Mouse (Mus musculus) bone marrow, adult 2 months (tissue): ENCODE results near the gene Hspb11. TPM values are rescaled to one million over a fixed set of nuclear protein-coding genes. Genes with fewer than 3 reads are reported as not detected.

Source experiments
- H3K27ac ChIP-seq: fragments of 200-500 bp; 2 replicates; pipeline ENCODE4 v1.5.1; 2012; ENCODE audit warnings: low read depth, mild to moderate bottlenecking, control low read depth, inconsistent platforms, low read length; ENCODE audit not compliant: control insufficient read depth, poor library complexity, insufficient read depth
- H3K4me1 ChIP-seq: fragments of 200-500 bp; 2 replicates; pipeline ENCODE4 v1.6.1; 2011; ENCODE audit warnings: low read length; ENCODE audit not compliant: control insufficient read depth, insufficient read depth
- H3K4me3 ChIP-seq: fragments of 200-500 bp; replicated peaks from 2 replicates; pipeline ENCODE3; 2011; ENCODE audit warnings: mild to moderate bottlenecking, low read depth, low read length, control low read depth; ENCODE audit not compliant: control insufficient read depth
- CTCF ChIP-seq: fragments of 200-500 bp; IDR thresholded peaks from 2 replicates; pipeline ENCODE4 v1.5.1; 2011; ENCODE audit warnings: low read length, control low read depth; ENCODE audit not compliant: control insufficient read depth, insufficient read depth
- POLR2A ChIP-seq: fragments of 200-500 bp; IDR thresholded peaks from 2 replicates; pipeline ENCODE4 v1.6.1; 2011; ENCODE audit warnings: low read depth, mild to moderate bottlenecking, control low read depth, low read length, borderline replicate concordance; ENCODE audit not compliant: control insufficient read depth
- WGBS: fragments of 180-500 bp; shearing (Covaris S2); methylation state at CpG from one replicate; pipeline ENCODE4 v1.1.7; 2018; 5-methylcytosine and 5-hydroxymethylcytosine counted together
- polyA plus RNA-seq: library from polyadenylated mRNA; stranded (reverse); fragments of >200 nt; gene quantifications from 2 replicates; pipeline ENCODE4 v1.2.4, GENCODE M21; 2011; ENCODE audit warnings: low replicate concordance; ENCODE audit not compliant: missing spikeins, insufficient read depth, insufficient read length

Gene Hspb11
- polyA plus RNA-seq, 1 experiment = 2.7 TPM

DNA sequence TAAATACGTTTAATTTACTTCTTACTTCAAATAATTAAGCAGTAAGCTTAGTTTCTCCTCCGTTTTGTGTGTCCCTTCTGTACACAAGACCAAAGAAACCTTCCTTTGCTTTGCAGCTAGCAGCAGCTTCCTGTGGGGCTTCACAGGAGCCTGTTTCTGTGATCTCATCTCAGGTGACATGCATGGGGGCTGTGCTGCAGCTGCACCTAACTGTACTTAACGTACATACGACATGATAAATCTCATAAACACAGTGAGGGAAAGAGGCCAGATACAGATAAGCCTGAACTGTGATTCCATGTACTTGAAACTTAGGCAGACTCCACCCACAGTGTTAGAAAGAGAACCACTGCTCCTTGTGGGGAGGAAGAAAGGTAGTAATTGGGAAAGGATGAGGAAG lies 6.6 kb downstream of the Hspb11 start:
- H3K4me3 ChIP-seq = no peak overlapping the region
- H3K4me1 ChIP-seq = no peaks in the 10 kb centered on the region
- no peak for TF ChIP-seq CTCF
- no peak for TF ChIP-seq POLR2A
- no peak overlapping the region for H3K27ac ChIP-seq
- WGBS = 39% methylated on average over 4 of the region's 4 CpGs

DNA sequence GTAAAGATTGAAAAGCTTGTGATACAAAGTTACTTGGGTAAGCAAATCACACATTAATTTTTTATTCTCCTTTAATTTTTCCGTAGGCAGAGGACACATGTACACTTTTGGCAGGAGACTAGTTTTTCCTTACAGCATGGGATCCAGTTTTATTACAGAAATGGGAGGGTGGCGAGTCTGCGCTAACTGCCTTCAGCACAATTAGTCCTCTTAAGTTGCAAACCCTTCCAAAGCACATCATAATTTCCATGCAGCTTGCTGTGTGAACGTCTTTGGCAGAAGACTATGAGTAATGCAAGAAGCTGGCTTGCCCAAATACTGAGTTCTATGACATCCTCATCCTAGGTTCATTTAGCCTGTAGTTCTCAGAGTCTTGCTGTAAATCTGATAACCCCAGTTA lies 20.3 kb downstream of the Hspb11 start:
- no peak overlapping the region for H3K27ac ChIP-seq
- no peaks in the 10 kb centered on the region; the same call in none of the 2 replicates for H3K4me1 ChIP-seq
- 85% methylated on average over 4 of the region's 4 CpGs for WGBS
- H3K4me3 ChIP-seq = no peak overlapping the region
- TF ChIP-seq CTCF = no peak
- no peak for TF ChIP-seq POLR2A

DNA sequence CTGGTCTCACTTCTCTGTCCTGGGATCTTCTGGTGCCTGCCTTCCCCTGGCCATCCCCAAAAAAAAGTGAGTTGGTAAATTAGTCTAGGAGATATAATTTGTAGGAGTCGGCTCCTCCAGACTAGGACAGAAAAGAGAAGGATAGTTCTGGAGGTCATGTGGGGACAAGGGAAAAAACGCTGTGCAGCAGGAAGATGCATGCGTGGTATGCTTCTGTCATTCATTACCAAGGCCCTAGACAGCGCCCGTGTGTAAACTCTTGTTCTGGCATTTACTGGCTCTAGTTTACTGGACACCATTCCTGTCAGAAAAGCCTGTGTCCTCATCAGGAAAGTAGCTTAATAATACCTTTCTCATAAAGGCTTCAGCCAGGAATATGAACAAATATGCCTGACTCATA lies 21.1 kb downstream of the Hspb11 start:
- H3K4me3 ChIP-seq = no peak overlapping the region
- WGBS = 81% methylated on average over 5 of the region's 5 CpGs
- TF ChIP-seq POLR2A = no peak
- TF ChIP-seq CTCF = no peak
- H3K27ac ChIP-seq = no peak overlapping the region
- H3K4me1 ChIP-seq = no peaks in the 10 kb centered on the region; the same call in none of the 2 replicates

DNA sequence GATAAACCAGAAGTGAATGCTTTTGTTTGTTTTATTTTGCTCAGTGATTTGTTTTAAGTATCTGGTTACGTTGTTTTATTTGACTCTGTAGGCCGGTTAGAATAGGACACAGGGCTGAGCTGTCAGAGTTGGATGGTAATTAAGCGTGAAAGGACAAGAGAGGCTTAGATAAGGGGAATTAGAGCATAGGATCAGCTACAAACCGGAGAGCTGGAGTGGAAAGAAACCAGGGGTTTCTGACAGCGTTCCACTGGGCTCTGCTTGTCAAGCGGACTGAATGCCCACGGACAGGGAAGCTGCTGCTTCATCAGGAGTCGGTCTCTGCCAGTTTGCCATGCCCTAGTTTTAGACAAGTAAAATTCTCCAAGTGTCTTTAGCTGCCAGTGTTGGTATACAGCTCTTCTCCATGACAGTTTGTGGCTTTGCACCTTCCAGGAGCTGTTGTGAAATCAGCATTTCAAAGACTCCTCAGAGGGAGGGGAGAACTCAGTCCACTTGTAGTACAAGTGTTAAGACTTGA lies 24.9 kb downstream of the Hspb11 start:
- 66% methylated on average over 8 of the region's 8 CpGs for WGBS
- Histone ChIP-seq H3K4me3 (no peak overlapping the region), H3K4me1 (no peaks in the 10 kb centered on the region; the same call in none of the 2 replicates), H3K27ac (no peak overlapping the region)
- TF ChIP-seq CTCF (no peak), POLR2A (no peak)

DNA sequence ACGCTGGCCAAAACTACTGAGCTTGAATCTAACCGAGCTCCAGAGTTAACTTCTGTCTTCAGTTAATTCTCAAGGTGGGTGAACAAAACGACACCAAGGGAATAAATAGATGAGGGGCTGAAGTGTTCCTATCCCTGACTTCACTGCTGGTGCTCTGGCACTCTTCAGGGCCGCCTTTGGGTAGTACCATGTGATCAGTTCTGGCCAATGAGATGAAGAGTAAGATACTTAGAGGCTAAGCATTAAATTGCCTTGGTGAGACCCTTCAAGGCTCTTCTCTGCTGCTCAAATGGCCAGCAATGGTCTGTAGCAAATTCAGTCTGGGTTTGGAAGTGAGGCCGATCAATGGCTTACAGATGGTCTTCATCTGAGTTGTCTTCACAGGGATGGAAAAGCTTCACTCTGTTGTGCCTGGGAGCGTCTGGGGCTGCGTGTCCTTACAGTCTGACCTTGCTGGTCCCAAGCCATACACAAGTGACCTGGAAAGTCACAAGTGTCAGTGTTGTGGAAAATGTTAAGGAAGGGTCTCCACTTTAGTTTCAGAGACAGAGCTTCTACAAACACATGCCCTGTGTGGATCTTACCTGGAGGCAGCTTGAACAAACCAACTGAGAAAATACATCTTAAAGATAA lies 27.6 kb downstream of the Hspb11 start:
- WGBS = 87% methylated on average over 7 of the region's 7 CpGs
- TF ChIP-seq CTCF (no peak), POLR2A (no peak)
- Histone ChIP-seq H3K4me1 (no peaks in the 10 kb centered on the region; the same call in none of the 2 replicates), H3K4me3 (no peak overlapping the region), H3K27ac (no peak overlapping the region)

DNA sequence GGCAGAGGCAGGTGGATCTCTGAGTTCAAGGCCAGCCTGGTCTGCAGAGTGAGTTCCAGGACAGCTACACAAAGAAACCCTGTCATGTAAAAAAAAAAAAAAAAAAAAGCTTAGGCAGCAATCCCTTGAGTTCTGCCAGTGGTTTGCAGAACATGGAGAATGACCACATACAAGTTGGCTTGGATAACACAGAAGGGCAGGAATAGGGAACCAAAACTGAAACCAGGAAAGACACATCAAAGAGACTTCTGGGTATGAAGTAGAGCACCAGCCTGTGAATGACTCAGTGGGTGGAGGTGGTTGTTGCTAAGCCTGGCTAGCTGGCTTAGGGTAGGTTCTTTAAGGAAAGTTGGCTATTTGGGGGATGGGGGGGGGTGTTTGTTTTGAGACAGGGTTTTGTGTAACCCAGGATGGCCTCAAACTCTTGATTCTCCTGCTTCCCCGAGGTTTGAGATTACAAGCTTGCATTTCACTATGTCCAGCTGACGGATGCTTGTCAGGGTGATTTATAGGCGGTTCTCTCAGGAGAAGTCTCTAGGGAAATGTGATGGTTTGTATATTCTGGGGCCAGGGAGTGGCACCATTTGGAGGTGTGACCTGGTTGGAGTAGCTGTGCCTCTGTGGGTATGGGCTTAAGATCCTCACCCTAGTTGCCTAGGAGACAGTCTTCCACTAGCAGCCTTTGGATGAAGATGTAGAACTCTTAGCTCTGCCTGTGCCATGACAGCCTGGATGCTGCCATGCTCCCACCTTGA lies 32.2 kb downstream of the Hspb11 start:
- Histone ChIP-seq H3K27ac (no peak overlapping the region), H3K4me1 (no peaks in the 10 kb centered on the region; the same call in 1 of the 2 replicates)
- 57% methylated on average over 3 of the region's 3 CpGs for WGBS

DNA sequence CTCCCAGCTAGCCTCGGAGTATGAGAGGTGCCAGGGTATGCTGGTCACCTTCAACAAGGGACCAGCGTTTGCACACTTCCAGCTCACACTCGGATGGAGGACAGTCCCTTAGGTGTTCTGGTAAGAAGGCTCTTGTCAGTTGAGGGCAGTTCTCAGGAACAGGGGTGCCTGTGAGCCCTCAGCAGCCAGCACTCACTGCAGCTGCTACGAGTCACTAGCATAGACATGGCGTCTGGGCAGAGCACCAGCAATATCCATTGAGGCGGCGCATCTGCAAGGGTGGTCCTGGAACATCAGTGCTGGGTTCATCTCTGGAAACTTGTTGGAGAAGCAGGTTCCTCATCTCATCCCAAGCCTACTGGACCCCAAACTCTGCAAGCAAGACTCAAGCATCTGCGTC lies 33.0 kb downstream of the Hspb11 start:
- WGBS = 88% methylated on average over 8 of the region's 8 CpGs
- Histone ChIP-seq H3K4me3 (no peak overlapping the region), H3K27ac (no peak overlapping the region), H3K4me1 (no peaks in the 10 kb centered on the region; the same call in 1 of the 2 replicates)
- TF ChIP-seq POLR2A (no peak), CTCF (no peak)

More for the DNA sequence above, 32.2 kb downstream of the Hspb11 start:
- H3K4me3 ChIP-seq = no peak overlapping the region
- no peak for TF ChIP-seq POLR2A
- no peak for TF ChIP-seq CTCF

DNA sequence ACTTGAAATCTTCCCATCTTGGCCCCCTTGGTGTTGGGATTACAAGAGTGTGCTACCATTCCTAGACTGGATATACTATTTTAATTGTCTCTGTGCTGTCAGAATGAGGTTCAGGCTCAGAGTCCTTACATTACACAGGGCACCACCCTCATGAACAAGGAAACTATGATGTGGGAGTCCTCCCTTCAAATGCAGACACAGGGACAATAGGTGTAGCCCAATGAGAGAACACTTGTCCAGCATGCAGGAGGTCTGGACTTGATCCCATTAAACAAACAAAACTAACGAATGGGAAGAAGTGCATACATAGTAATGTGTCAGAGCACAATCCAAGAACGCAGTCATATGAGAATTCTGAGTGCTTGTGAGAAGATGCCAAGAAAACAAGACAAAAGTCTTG lies 34.1 kb downstream of the Hspb11 start:
- Histone ChIP-seq H3K4me3 (no peak overlapping the region), H3K27ac (no peak overlapping the region), H3K4me1 (no peaks in the 10 kb centered on the region; the same call in 1 of the 2 replicates)
- 87% methylated on average over 2 of the region's 2 CpGs for WGBS
- TF ChIP-seq CTCF (no peak), POLR2A (no peak)
